19 mouse cellular contexts compared by ENCODE assay signal in genomic region chr7:47085075-47085474, GRCm38 (mm10). TPM values are rescaled to one million over a fixed set of nuclear protein-coding genes. Genes with fewer than 3 reads are reported as not detected.
"Had no signal": no experiment of that assay in that cellular context is flagged by ENCODE, and none has a peak within 500 bp of the region (broad histone marks: within the 10 kb centered on the region; RNA-seq: fewer than 3 reads in every experiment).

No protein-coding gene starts in this region.

- H3K36me3 ChIP-seq: midbrain, embryonic 10.5 days; stomach, embryonic 15.5 days had no signal

- ATAC-seq: midbrain, embryonic 15.5 days had no signal

- H3K4me2 ChIP-seq: lung, embryonic 14.5 days; midbrain, embryonic 12.5 days; midbrain, embryonic 15.5 days; neural tube, embryonic 13.5 days; neural tube, embryonic 15.5 days; stomach, embryonic 15.5 days had no signal

- H3K4me3 ChIP-seq: midbrain, embryonic 10.5 days; midbrain, embryonic 12.5 days; midbrain, embryonic 15.5 days; myocyte; neural tube, embryonic 13.5 days; neural tube, embryonic 15.5 days; stomach, embryonic 15.5 days had no signal

- H3K9ac ChIP-seq: lung, embryonic 14.5 days; midbrain, embryonic 12.5 days; midbrain, embryonic 15.5 days; neural tube, embryonic 13.5 days; neural tube, embryonic 15.5 days; stomach, embryonic 15.5 days had no signal

- H3K27ac ChIP-seq: midbrain, embryonic 10.5 days; midbrain, embryonic 12.5 days; midbrain, embryonic 15.5 days; neural tube, embryonic 13.5 days; neural tube, embryonic 15.5 days; stomach, embryonic 15.5 days; stomach, postnatal 0 days had no signal

- DNase-seq: lung, adult 18-20 months; lung, embryonic 14.5 days; lung, postnatal 10 days; lung, postnatal 4 days; right cerebral cortex, postnatal 14 days; thymus, adult 2 months; thymus, postnatal 25 days; thymus, postnatal 4 days had no signal

- H3K4me1 ChIP-seq: midbrain, embryonic 10.5 days; midbrain, embryonic 12.5 days; midbrain, embryonic 15.5 days; neural tube, embryonic 13.5 days; neural tube, embryonic 15.5 days had no signal

- H3K9me3 ChIP-seq: midbrain, embryonic 10.5 days; midbrain, embryonic 12.5 days; midbrain, embryonic 15.5 days; neural tube, embryonic 13.5 days; neural tube, embryonic 15.5 days; stomach, embryonic 15.5 days had no signal

- H3K27me3 ChIP-seq: midbrain, embryonic 12.5 days; midbrain, embryonic 15.5 days; neural tube, embryonic 13.5 days; neural tube, embryonic 15.5 days; stomach, embryonic 15.5 days had no signal

RNA-seq across cellular contexts. Expression of gene Ptpn5, which starts 48.4 kb away (rescaled TPM):
- total RNA-seq: megakaryocyte, adult 5-6 weeks; megakaryocyte-erythroid progenitor cell, adult 5-6 weeks had no signal
- polyA plus RNA-seq: liver, embryonic 16.5 days had no signal
